Mouse (Mus musculus): ENCODE data around the gene 5730596B20Rik.

GRCm38 (mm10) chr6:52180213-52180710 lies 3.0 kb downstream of the 5730596B20Rik start:
- TF ChIP-seq CTCF (IDR thresholded peaks at IDR 0.05; ENCODE audit: borderline replicate concordance, insufficient read depth, low read length) (no peak), POLR2A (IDR thresholded peaks at IDR 0.05; ENCODE audit: low read depth, low read length) (0 out of 2 replicates have a peak, but pooled peaks have one; percentile 17)
